Mouse (Mus musculus): ENCODE measurements around the gene Spata13. TPM values are rescaled to one million over a fixed set of nuclear protein-coding genes. Genes with fewer than 3 reads are reported as not detected.

Gene Spata13
- polyA plus RNA-seq (2014; fragmentation: Nextera tagmentation; extraction: Ambion mirVana), result 16.8 and 19.6 TPM in 2 replicates

- ATAC-seq (replicated peaks; ENCODE audit: insufficient number of reproducible peaks, low FRiP score, low TSS enrichment), result peak; percentile 92
- Histone ChIP-seq H3K9me3 (replicated peaks; ENCODE audit: control insufficient read depth, low read length) (no peaks in the 10 kb centered on the region), H3K4me2 (peak within 1 kb of the TSS; percentile 99), H3K27ac (ENCODE audit: low read depth, low read length) (0 out of 2 replicates have a peak within 1 kb of the TSS, but pooled peaks have one; percentile 46), H3K4me1 (ENCODE audit: control insufficient read depth, insufficient read depth, low read length) (peaks cover 8% of the 10 kb centered on the region; the same call in 1 of the 2 replicates), H3K27me3 (ENCODE audit: control insufficient read depth, insufficient read depth, low read length) (peaks cover 6% of the 10 kb centered on the region), H3K36me3 (ENCODE audit: control insufficient read depth, insufficient read depth, low read length) (no peaks in the 10 kb centered on the region), H3K4me3 (ENCODE audit: low read depth, low read length) (peak within 1 kb of the TSS; percentile 71), H3K9ac (ENCODE audit: low read depth, low read length) (peak within 1 kb of the TSS; percentile 70)
- under 1% methylated on average over 50 of the region's 50 CpGs for WGBS (ENCODE audit: insufficient replicate concordance)
These were observed at the start of gene Spata13 for GRCm38 (mm10) chr14:60633961-60634864. Gene Spata13, plus strand, starts transcription at chr14:60634001.

DNA sequence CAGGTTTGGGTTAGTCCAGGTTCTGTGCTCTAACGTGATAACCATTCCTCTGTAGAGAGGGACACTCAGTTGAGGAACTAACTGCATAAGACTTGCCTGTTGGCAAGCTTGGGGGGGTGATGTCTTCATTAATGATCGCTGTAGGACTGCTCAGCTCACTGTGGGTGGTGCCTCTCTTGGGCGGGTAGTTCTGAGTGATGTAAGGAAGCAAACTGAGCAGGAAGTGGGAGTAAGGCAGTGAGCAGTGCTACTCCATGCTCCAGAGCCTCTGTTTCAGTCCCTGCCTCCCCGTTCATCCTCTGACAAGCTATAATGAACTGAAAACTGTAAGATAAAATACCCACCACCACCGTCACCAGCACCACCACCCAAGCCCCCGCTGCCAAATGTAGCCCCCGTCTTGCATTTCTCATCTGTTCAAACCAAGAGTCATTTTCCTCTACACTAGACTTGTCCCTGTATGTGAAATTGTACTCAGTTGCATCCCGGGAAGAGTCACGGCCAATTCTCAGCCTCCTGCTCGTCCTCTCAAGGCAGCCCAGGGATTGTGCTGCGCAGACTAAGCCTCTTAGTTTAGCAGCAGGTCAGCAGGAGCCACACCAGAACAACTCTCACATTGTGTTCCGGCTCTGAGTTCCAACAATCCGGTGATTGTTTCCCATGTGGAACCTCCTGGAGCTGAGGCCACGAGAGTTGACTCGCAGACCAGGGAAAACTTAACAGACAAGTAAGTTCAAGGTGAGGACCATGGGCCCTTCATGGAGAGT, 46.9 kb upstream of the Spata13 start:
- Histone ChIP-seq H3K36me3 (ENCODE audit: control insufficient read depth, insufficient read depth, low read length) (no peaks in the 10 kb centered on the region), H3K4me3 (ENCODE audit: low read depth, low read length) (no peak overlapping the region), H3K27ac (ENCODE audit: low read depth, low read length) (peak overlapping the region; percentile 16; the same call in 1 of the 2 replicates), H3K4me1 (ENCODE audit: control insufficient read depth, insufficient read depth, low read length) (peaks cover 10% of the 10 kb centered on the region), H3K4me2 (no peak overlapping the region), H3K9me3 (replicated peaks; ENCODE audit: control insufficient read depth, low read length) (no peaks in the 10 kb centered on the region), H3K9ac (ENCODE audit: low read depth, low read length) (no peak overlapping the region), H3K27me3 (ENCODE audit: control insufficient read depth, insufficient read depth, low read length) (no peaks in the 10 kb centered on the region)
- no peak for ATAC-seq (replicated peaks; ENCODE audit: insufficient number of reproducible peaks, low FRiP score, low TSS enrichment)
- 45% methylated on average over 15 of the region's 15 CpGs for WGBS (ENCODE audit: insufficient replicate concordance)

GRCm38 (mm10) chr14:60589001-60589400, 44.8 kb upstream of the Spata13 start:
- Histone ChIP-seq H3K27me3 (ENCODE audit: control insufficient read depth, insufficient read depth, low read length) (no peaks in the 10 kb centered on the region), H3K9ac (ENCODE audit: low read depth, low read length) (no peak overlapping the region), H3K4me2 (no peak overlapping the region), H3K36me3 (ENCODE audit: control insufficient read depth, insufficient read depth, low read length) (no peaks in the 10 kb centered on the region), H3K4me3 (ENCODE audit: low read depth, low read length) (no peak overlapping the region), H3K9me3 (replicated peaks; ENCODE audit: control insufficient read depth, low read length) (no peaks in the 10 kb centered on the region), H3K27ac (ENCODE audit: low read depth, low read length) (no peak overlapping the region), H3K4me1 (ENCODE audit: control insufficient read depth, insufficient read depth, low read length) (peaks cover 22% of the 10 kb centered on the region)
- 72% methylated on average over 2 of the region's 2 CpGs for WGBS (ENCODE audit: insufficient replicate concordance)
- ATAC-seq (replicated peaks; ENCODE audit: insufficient number of reproducible peaks, low FRiP score, low TSS enrichment), result no peak

DNA sequence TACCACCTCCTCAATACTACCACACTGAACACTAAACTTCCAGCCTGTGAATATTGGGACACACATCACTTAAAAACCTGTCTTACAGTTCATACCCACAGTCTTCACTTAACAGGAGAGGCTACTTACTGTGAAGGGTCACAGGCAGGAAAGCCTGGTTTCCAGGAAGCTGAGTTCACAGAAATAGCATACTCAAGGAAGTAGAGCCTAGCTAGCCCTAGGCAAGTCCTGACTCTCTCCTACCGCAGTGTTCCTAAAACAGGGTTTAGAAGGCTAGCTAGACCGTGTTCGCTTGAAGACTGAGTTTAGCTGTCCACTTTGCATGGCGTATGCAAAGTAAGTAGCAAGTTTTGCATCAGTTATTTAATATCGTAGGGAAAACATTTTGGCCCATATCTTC, 41.5 kb upstream of the Spata13 start:
- no peak overlapping the region for H3K27ac ChIP-seq (ENCODE audit: low read depth, low read length)
- no peaks in the 10 kb centered on the region for H3K36me3 ChIP-seq (ENCODE audit: control insufficient read depth, insufficient read depth, low read length)
- no peaks in the 10 kb centered on the region for H3K9me3 ChIP-seq (replicated peaks; ENCODE audit: control insufficient read depth, low read length)
- no peak overlapping the region for H3K9ac ChIP-seq (ENCODE audit: low read depth, low read length)
- no peaks in the 10 kb centered on the region for H3K27me3 ChIP-seq (ENCODE audit: control insufficient read depth, insufficient read depth, low read length)
- 71% methylated on average over 5 of the region's 5 CpGs for WGBS (ENCODE audit: insufficient replicate concordance)
- no peak for ATAC-seq (replicated peaks; ENCODE audit: insufficient number of reproducible peaks, low FRiP score, low TSS enrichment)
- H3K4me2 ChIP-seq, result no peak overlapping the region
- peaks cover 30% of the 10 kb centered on the region for H3K4me1 ChIP-seq (ENCODE audit: control insufficient read depth, insufficient read depth, low read length)
- H3K4me3 ChIP-seq (ENCODE audit: low read depth, low read length), result no peak overlapping the region

GRCm38 (mm10) chr14:60592822-60593221, 41.0 kb upstream of the Spata13 start:
- WGBS (ENCODE audit: insufficient replicate concordance), result 25% methylated on average over 7 of the region's 7 CpGs
- H3K4me3 ChIP-seq (ENCODE audit: low read depth, low read length), result no peak overlapping the region
- no peak for ATAC-seq (replicated peaks; ENCODE audit: insufficient number of reproducible peaks, low FRiP score, low TSS enrichment)
- peaks cover 32% of the 10 kb centered on the region for H3K4me1 ChIP-seq (ENCODE audit: control insufficient read depth, insufficient read depth, low read length)
- H3K9ac ChIP-seq (ENCODE audit: low read depth, low read length), result no peak overlapping the region
- no peaks in the 10 kb centered on the region for H3K36me3 ChIP-seq (ENCODE audit: control insufficient read depth, insufficient read depth, low read length)
- H3K27me3 ChIP-seq (ENCODE audit: control insufficient read depth, insufficient read depth, low read length), result no peaks in the 10 kb centered on the region
- 0 out of 2 replicates have a peak overlapping the region, but pooled peaks have one; percentile 20 for H3K4me2 ChIP-seq
- no peak overlapping the region for H3K27ac ChIP-seq (ENCODE audit: low read depth, low read length)
- no peaks in the 10 kb centered on the region for H3K9me3 ChIP-seq (replicated peaks; ENCODE audit: control insufficient read depth, low read length)

GRCm38 (mm10) chr14:60597571-60597970, 36.2 kb upstream of the Spata13 start:
- Histone ChIP-seq H3K4me1 (ENCODE audit: control insufficient read depth, insufficient read depth, low read length) (peaks cover 16% of the 10 kb centered on the region), H3K4me3 (ENCODE audit: low read depth, low read length) (no peak overlapping the region), H3K9me3 (replicated peaks; ENCODE audit: control insufficient read depth, low read length) (no peaks in the 10 kb centered on the region), H3K9ac (ENCODE audit: low read depth, low read length) (no peak overlapping the region), H3K4me2 (no peak overlapping the region), H3K27ac (ENCODE audit: low read depth, low read length) (no peak overlapping the region), H3K36me3 (ENCODE audit: control insufficient read depth, insufficient read depth, low read length) (no peaks in the 10 kb centered on the region), H3K27me3 (ENCODE audit: control insufficient read depth, insufficient read depth, low read length) (no peaks in the 10 kb centered on the region)
- no peak for ATAC-seq (replicated peaks; ENCODE audit: insufficient number of reproducible peaks, low FRiP score, low TSS enrichment)
- WGBS (ENCODE audit: insufficient replicate concordance), result 5% methylated on average over 4 of the region's 4 CpGs

DNA sequence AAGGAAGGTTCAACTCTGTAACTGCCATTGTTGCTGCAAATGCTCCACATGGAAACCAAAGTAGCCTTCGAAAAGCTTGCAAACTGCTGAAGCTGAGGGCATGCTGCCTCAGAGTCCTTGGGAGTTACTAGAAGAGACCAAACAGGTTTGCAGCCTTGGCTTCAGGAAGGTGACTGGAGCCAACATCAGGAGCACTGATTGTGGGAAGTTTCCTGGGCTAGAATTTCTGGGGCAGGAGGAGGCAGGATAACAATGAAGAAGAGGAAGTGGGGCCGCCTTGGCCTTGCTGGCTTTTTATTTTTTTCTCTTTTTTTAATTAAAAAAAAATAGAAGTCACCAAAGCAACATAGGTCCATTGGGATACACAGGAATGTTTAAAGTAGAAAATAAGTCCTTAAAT, 34.8 kb upstream of the Spata13 start:
- no peak overlapping the region for H3K9ac ChIP-seq (ENCODE audit: low read depth, low read length)
- no peak overlapping the region for H3K4me3 ChIP-seq (ENCODE audit: low read depth, low read length)
- H3K27ac ChIP-seq (ENCODE audit: low read depth, low read length), result no peak overlapping the region
- H3K4me2 ChIP-seq, result no peak overlapping the region
- 62% methylated on average over 2 of the region's 2 CpGs for WGBS (ENCODE audit: insufficient replicate concordance)
- H3K4me1 ChIP-seq (ENCODE audit: control insufficient read depth, insufficient read depth, low read length), result peaks cover 10% of the 10 kb centered on the region
- H3K27me3 ChIP-seq (ENCODE audit: control insufficient read depth, insufficient read depth, low read length), result no peaks in the 10 kb centered on the region
- no peaks in the 10 kb centered on the region for H3K9me3 ChIP-seq (replicated peaks; ENCODE audit: control insufficient read depth, low read length)
- H3K36me3 ChIP-seq (ENCODE audit: control insufficient read depth, insufficient read depth, low read length), result no peaks in the 10 kb centered on the region
- no peak for ATAC-seq (replicated peaks; ENCODE audit: insufficient number of reproducible peaks, low FRiP score, low TSS enrichment)

GRCm38 (mm10) chr14:60605564-60605963, 28.2 kb upstream of the Spata13 start:
- no peaks in the 10 kb centered on the region for H3K36me3 ChIP-seq (ENCODE audit: control insufficient read depth, insufficient read depth, low read length)
- H3K27me3 ChIP-seq (ENCODE audit: control insufficient read depth, insufficient read depth, low read length), result no peaks in the 10 kb centered on the region
- WGBS (ENCODE audit: insufficient replicate concordance), result 25% methylated on average over 2 of the region's 2 CpGs
- no peak overlapping the region for H3K27ac ChIP-seq (ENCODE audit: low read depth, low read length)
- no peaks in the 10 kb centered on the region for H3K4me1 ChIP-seq (ENCODE audit: control insufficient read depth, insufficient read depth, low read length)
- no peaks in the 10 kb centered on the region for H3K9me3 ChIP-seq (replicated peaks; ENCODE audit: control insufficient read depth, low read length)
- no peak for ATAC-seq (replicated peaks; ENCODE audit: insufficient number of reproducible peaks, low FRiP score, low TSS enrichment)
- no peak overlapping the region for H3K9ac ChIP-seq (ENCODE audit: low read depth, low read length)
- no peak overlapping the region for H3K4me3 ChIP-seq (ENCODE audit: low read depth, low read length)
- no peak overlapping the region for H3K4me2 ChIP-seq
